ENCODE assay signal across 18 mouse cellular contexts in genomic region chr14:117625100-117625710, GRCm38 (mm10).
DNase-seq lines count a peak whose midpoint lies in the region; ATAC-seq and TF ChIP-seq lines count a peak whose summit lies in the region.
"Had no signal": no experiment of that assay in that cellular context is flagged by ENCODE, and none has a peak within 500 bp of the region (broad histone marks: within the 10 kb centered on the region; RNA-seq: fewer than 3 reads in every experiment).

No protein-coding gene starts in this region.

- no peak overlapping the region for H3K4me2 ChIP-seq in heart, embryonic 12.5 days
- H3K4me2 ChIP-seq in lung, postnatal 0 days (replicated peaks; ENCODE audit: low read depth, low read length), result no peak overlapping the region
- H3K4me2 ChIP-seq in forebrain, embryonic 14.5 days (ENCODE audit: low read length), result no peak overlapping the region
- no peak overlapping the region for H3K4me2 ChIP-seq in hindbrain, embryonic 13.5 days
- H3K4me2 ChIP-seq: heart, embryonic 13.5 days; kidney, embryonic 15.5 days; neural tube, embryonic 13.5 days had no signal

- no peak for DNase-seq in heart, embryonic 10.5 days (ENCODE audit: low spot score)
- DNase-seq in MEL-GATA-1-ER (ENCODE audit: extremely low read depth, low read depth), result peak; percentile 52
- peak; percentile 68 for DNase-seq in lung, postnatal 0 days (ENCODE audit: low spot score)
- DNase-seq in kidney, postnatal 10 days, result no peak
- no peak for DNase-seq in forebrain, embryonic 14.5 days (ENCODE audit: low spot score)
- DNase-seq: cerebellum, adult 18-20 months; gastrocnemius, postnatal 36 days; layer of hippocampus, adult 9-11 months; liver had no signal

- H3K4me1 ChIP-seq in heart, embryonic 10.5 days, result no peaks in the 10 kb centered on the region
- H3K4me1 ChIP-seq in heart, embryonic 12.5 days (replicated peaks), result peaks cover 4% of the 10 kb centered on the region; the same call in 1 of the 2 replicates
- no peaks in the 10 kb centered on the region for H3K4me1 ChIP-seq in lung, postnatal 0 days (ENCODE audit: insufficient read depth, low read depth, low read length)
- H3K4me1 ChIP-seq in forebrain, embryonic 14.5 days (ENCODE audit: control insufficient read depth, insufficient read depth, low read length), result no peaks in the 10 kb centered on the region
- H3K4me1 ChIP-seq in hindbrain, embryonic 13.5 days (replicated peaks), result no peaks in the 10 kb centered on the region
- H3K4me1 ChIP-seq: forebrain, embryonic 10.5 days; heart, embryonic 13.5 days; hindbrain, embryonic 10.5 days; neural tube, embryonic 13.5 days had no signal

- H3K4me3 ChIP-seq in heart, embryonic 10.5 days, result no peak overlapping the region
- H3K4me3 ChIP-seq in heart, embryonic 12.5 days, result no peak overlapping the region
- H3K4me3 ChIP-seq in lung, postnatal 0 days (ENCODE audit: low read depth, low read length), result no peak overlapping the region
- no peak overlapping the region for H3K4me3 ChIP-seq in forebrain, embryonic 14.5 days (ENCODE audit: low read depth, low read length)
- no peak overlapping the region for H3K4me3 ChIP-seq in hindbrain, embryonic 13.5 days
- H3K4me3 ChIP-seq: forebrain, embryonic 10.5 days; heart, embryonic 13.5 days; hindbrain, embryonic 10.5 days; kidney, embryonic 15.5 days; neural tube, embryonic 13.5 days had no signal

- H3K27ac ChIP-seq in heart, embryonic 10.5 days, result 0 out of 2 replicates have a peak overlapping the region, but pooled peaks have one; percentile 5
- H3K27ac ChIP-seq in heart, embryonic 12.5 days (ENCODE audit: poor library complexity, severe bottlenecking), result no peak overlapping the region
- no peak overlapping the region for H3K27ac ChIP-seq in lung, postnatal 0 days (ENCODE audit: low read length)
- H3K27ac ChIP-seq in forebrain, embryonic 14.5 days (ENCODE audit: low read depth, low read length), result no peak overlapping the region
- H3K27ac ChIP-seq in hindbrain, embryonic 13.5 days, result no peak overlapping the region
- H3K27ac ChIP-seq: forebrain, embryonic 10.5 days; heart, embryonic 13.5 days; hindbrain, embryonic 10.5 days; kidney, embryonic 15.5 days; neural tube, embryonic 13.5 days had no signal

- no peak for ATAC-seq in heart, embryonic 12.5 days (ENCODE audit: insufficient number of reproducible peaks, low FRiP score)
- no peak for ATAC-seq in lung, postnatal 0 days
- peak; percentile 93 for ATAC-seq in monocyte, adult 5-6 weeks (replicated peaks; ENCODE audit: insufficient number of reproducible peaks, low FRiP score, low TSS enrichment, poor library complexity, severe bottlenecking)
- ATAC-seq in forebrain, embryonic 14.5 days, result no peak
- no peak for ATAC-seq in hindbrain, embryonic 13.5 days (ENCODE audit: low FRiP score)
- ATAC-seq: midbrain, embryonic 16.5 days had no signal

- 62% methylated on average over 9 of the region's 9 CpGs for WGBS in heart, embryonic 10.5 days
- 62% methylated on average over 9 of the region's 9 CpGs for WGBS in heart, embryonic 12.5 days
- WGBS in lung, postnatal 0 days, result 44% methylated on average over 9 of the region's 9 CpGs
- 85% methylated on average over 9 of the region's 9 CpGs for WGBS in forebrain, embryonic 14.5 days
- WGBS in hindbrain, embryonic 13.5 days, result 81% methylated on average over 9 of the region's 9 CpGs

- TF ChIP-seq CTCF in lung, postnatal 0 days (IDR thresholded peaks at IDR 0.05), result no peak

- no peak overlapping the region for H3K9ac ChIP-seq in heart, embryonic 12.5 days
- H3K9ac ChIP-seq in lung, postnatal 0 days (replicated peaks; ENCODE audit: low read depth), result no peak overlapping the region
- H3K9ac ChIP-seq in forebrain, embryonic 14.5 days (ENCODE audit: low read length), result no peak overlapping the region
- H3K9ac ChIP-seq in hindbrain, embryonic 13.5 days, result no peak overlapping the region
- H3K9ac ChIP-seq: heart, embryonic 13.5 days; kidney, embryonic 15.5 days; neural tube, embryonic 13.5 days had no signal

- no peak for TF ChIP-seq EP300 in lung, postnatal 0 days (IDR thresholded peaks at IDR 0.05)

- H3K36me3 ChIP-seq in heart, embryonic 10.5 days, result no peaks in the 10 kb centered on the region
- H3K36me3 ChIP-seq in heart, embryonic 12.5 days, result no peaks in the 10 kb centered on the region
- H3K36me3 ChIP-seq in lung, postnatal 0 days (ENCODE audit: insufficient read depth, low read length), result no peaks in the 10 kb centered on the region
- H3K36me3 ChIP-seq in forebrain, embryonic 14.5 days (ENCODE audit: control insufficient read depth, insufficient read depth, low read length), result no peaks in the 10 kb centered on the region
- no peaks in the 10 kb centered on the region for H3K36me3 ChIP-seq in hindbrain, embryonic 13.5 days
- H3K36me3 ChIP-seq: forebrain, embryonic 10.5 days; heart, embryonic 13.5 days; hindbrain, embryonic 10.5 days; kidney, embryonic 15.5 days; neural tube, embryonic 13.5 days had no signal

- H3K27me3 ChIP-seq in heart, embryonic 10.5 days (ENCODE audit: insufficient read depth, poor library complexity, severe bottlenecking), result no peaks in the 10 kb centered on the region
- H3K27me3 ChIP-seq in heart, embryonic 12.5 days (replicated peaks), result no peaks in the 10 kb centered on the region
- no peaks in the 10 kb centered on the region for H3K27me3 ChIP-seq in lung, postnatal 0 days (replicated peaks; ENCODE audit: insufficient read depth, low read length)
- no peaks in the 10 kb centered on the region for H3K27me3 ChIP-seq in forebrain, embryonic 14.5 days (replicated peaks; ENCODE audit: control insufficient read depth, insufficient read depth, low read length)
- no peaks in the 10 kb centered on the region for H3K27me3 ChIP-seq in hindbrain, embryonic 13.5 days
- H3K27me3 ChIP-seq: heart, embryonic 13.5 days; kidney, embryonic 15.5 days; neural tube, embryonic 13.5 days had no signal

- H3K9me3 ChIP-seq in heart, embryonic 10.5 days, result no peaks in the 10 kb centered on the region
- no peaks in the 10 kb centered on the region for H3K9me3 ChIP-seq in heart, embryonic 12.5 days (replicated peaks)
- H3K9me3 ChIP-seq in lung, postnatal 0 days (ENCODE audit: low read length), result no peaks in the 10 kb centered on the region
- no peaks in the 10 kb centered on the region for H3K9me3 ChIP-seq in forebrain, embryonic 14.5 days (replicated peaks; ENCODE audit: control insufficient read depth, low read length)
- no peaks in the 10 kb centered on the region for H3K9me3 ChIP-seq in hindbrain, embryonic 13.5 days
- H3K9me3 ChIP-seq: forebrain, embryonic 10.5 days; heart, embryonic 13.5 days; hindbrain, embryonic 10.5 days; kidney, embryonic 15.5 days; neural tube, embryonic 13.5 days had no signal

Comparison
In these comparisons a context has a peak if more than half of its experiments do, and no peak if none do; other contexts are left out.
1. DNase-seq: peak in MEL-GATA-1-ER (single experiment) and lung, postnatal 0 days (single experiment); none in heart, embryonic 10.5 days (single experiment), kidney, postnatal 10 days (single experiment) and forebrain, embryonic 14.5 days (single experiment).